Mouse (Mus musculus) megakaryocyte progenitor cell, adult 5-6 weeks (primary cell): ENCODE data around the gene Ap4e1. TPM values are rescaled to one million over a fixed set of nuclear protein-coding genes. Genes with fewer than 3 reads are reported as not detected.
A peak's percentile ranks its signal among the peaks of the same experiment; 100 is the strongest.
"Not testable (repeated sequence)": the region's sequence is repeated elsewhere in the genome, so short reads cannot be mapped to it uniquely, and the experiment has no call there.

Experiments
- ATAC-seq: replicated peaks from 2 replicates; pipeline ENCODE4 v1.8.0; 2016; ENCODE audit warnings: mild to moderate bottlenecking, moderate TSS enrichment, inconsistent platforms; ENCODE audit not compliant: poor library complexity
- total RNA-seq, 2 experiments: library from RNA; stranded (forward) in 1 of 2; stranded (reverse) in 1 of 2; fragments of 157-497, 149-512 nt in 1 of 2; fragments of 200-1000 nt in 1 of 2; gene quantifications; 2 replicates each; pipeline versions ENCODE4 v1.2.3 to v1.2.4; 2015 to 2017

Gene Ap4e1
- total RNA-seq, 2 experiments from 2014 or later, result 10.6 to 17.1 TPM

DNA sequence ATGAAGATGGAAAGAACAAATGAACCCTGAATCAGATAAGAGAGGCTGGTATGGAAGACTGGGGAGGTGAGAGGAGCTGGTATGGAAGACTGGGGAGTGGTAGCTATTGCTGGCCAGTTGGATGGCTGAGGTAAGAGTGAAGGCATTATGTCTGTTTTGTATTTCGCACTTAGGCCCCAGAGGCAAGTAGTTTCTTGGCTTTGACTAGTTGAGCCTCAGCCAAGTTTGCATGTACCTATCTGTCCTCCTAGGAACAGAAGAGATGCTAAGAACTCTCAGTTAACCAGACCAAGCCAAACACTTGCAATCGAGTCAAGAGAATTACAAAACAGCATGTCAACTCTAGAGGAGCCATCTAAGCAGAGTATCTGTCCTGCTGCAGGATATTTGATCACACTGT, 65.6 kb downstream of the Ap4e1 start:
- ATAC-seq, result no peak

DNA sequence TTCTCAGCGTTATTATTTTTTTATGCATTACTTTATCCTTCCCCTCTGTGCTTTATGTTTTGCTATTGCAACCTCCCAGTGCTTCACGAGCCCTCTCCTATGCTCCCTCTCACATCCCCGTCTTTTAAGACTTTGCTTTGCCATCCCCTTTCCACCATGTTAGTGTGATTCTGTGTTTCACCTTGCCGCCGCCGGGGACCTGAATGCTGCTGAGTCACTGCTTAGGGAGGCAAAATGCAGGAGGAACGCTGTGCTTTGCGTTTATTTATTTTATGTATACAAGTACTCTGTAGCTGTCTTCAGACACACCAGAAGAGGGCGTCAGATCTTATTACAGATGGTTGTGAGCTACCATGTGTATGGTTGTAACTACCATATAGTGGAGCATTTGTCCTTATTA, 69.1 kb downstream of the Ap4e1 start:
- ATAC-seq, result no peak

- ATAC-seq, result not testable (repeated sequence)
Observed at GRCm38 (mm10) chr2:127079066-127079465, 70.5 kb downstream of the Ap4e1 start.

- peak; percentile 83 for ATAC-seq
Observed at GRCm38 (mm10) chr2:127079881-127080590, 71.5 kb downstream of the Ap4e1 start.

- peak; percentile 75 for ATAC-seq
Observed at GRCm38 (mm10) chr2:127080591-127081218, 72.2 kb downstream of the Ap4e1 start.

GRCm38 (mm10) chr2:127086235-127086634, 77.7 kb downstream of the Ap4e1 start:
- peak; percentile 48 for ATAC-seq

GRCm38 (mm10) chr2:127090151-127090550, 81.6 kb downstream of the Ap4e1 start:
- not testable (repeated sequence) for ATAC-seq

- ATAC-seq, result no peak
Observed at GRCm38 (mm10) chr2:127092000-127092399, 83.5 kb downstream of the Ap4e1 start.

GRCm38 (mm10) chr2:127108986-127109385, 100.5 kb downstream of the Ap4e1 start:
- no peak for ATAC-seq

Other genes with a start within 250 kb of the Ap4e1 start
- 0.24 and 0.54 TPM in 2 replicates for gene Usp50, start 225.2 kb upstream of the Ap4e1 start, total RNA-seq (2015)
- gene Usp50, start 225.2 kb upstream of the Ap4e1 start, total RNA-seq (2017), result 0.12 and 0.14 TPM in 2 replicates
- 85.5 and 90.1 TPM in 2 replicates for gene Trpm7, start 132.5 kb upstream of the Ap4e1 start, total RNA-seq (2015)
- 92.7 and 118 TPM in 2 replicates for gene Trpm7, start 132.5 kb upstream of the Ap4e1 start, total RNA-seq (2017)
- 42.2 and 42.6 TPM in 2 replicates for gene Sppl2a, start 75.5 kb upstream of the Ap4e1 start, total RNA-seq (2015)
- gene Sppl2a, start 75.5 kb upstream of the Ap4e1 start, total RNA-seq (2017), result 28.8 and 32.8 TPM in 2 replicates
- gene Blvra, start 61.9 kb downstream of the Ap4e1 start, total RNA-seq (2015), result 37.0 and 38.7 TPM in 2 replicates
- gene Blvra, start 61.9 kb downstream of the Ap4e1 start, total RNA-seq (2017), result 30.9 and 42.2 TPM in 2 replicates
- 49.5 and 53.5 TPM in 2 replicates for gene Ncaph, start 125.2 kb downstream of the Ap4e1 start, total RNA-seq (2015)
- 57.3 and 58.7 TPM in 2 replicates for gene Ncaph, start 125.2 kb downstream of the Ap4e1 start, total RNA-seq (2017)
- gene Itpripl1, start 134.7 kb downstream of the Ap4e1 start, total RNA-seq (2015), result 17.5 and 18.7 TPM in 2 replicates
- gene Itpripl1, start 134.7 kb downstream of the Ap4e1 start, total RNA-seq (2017), result 20.4 and 23.3 TPM in 2 replicates
- 1.9 and 3.6 TPM in 2 replicates for gene 1810024B03Rik, start 199.6 kb downstream of the Ap4e1 start, total RNA-seq (2015)
- gene 1810024B03Rik, start 199.6 kb downstream of the Ap4e1 start, total RNA-seq (2017), result 2.4 and 3.3 TPM in 2 replicates
- gene Snrnp200, start 199.7 kb downstream of the Ap4e1 start, total RNA-seq (2015), result 57.5 and 62.1 TPM in 2 replicates
- 146 and 186 TPM in 2 replicates for gene Snrnp200, start 199.7 kb downstream of the Ap4e1 start, total RNA-seq (2017)
- 29.8 and 36.6 TPM in 2 replicates for gene Ciao1, start 239.1 kb downstream of the Ap4e1 start, total RNA-seq (2015)
- 21.8 and 30.3 TPM in 2 replicates for gene Ciao1, start 239.1 kb downstream of the Ap4e1 start, total RNA-seq (2017)
- gene Tmem127, start 239.2 kb downstream of the Ap4e1 start, total RNA-seq (2015), result 8.8 and 14.8 TPM in 2 replicates
- gene Tmem127, start 239.2 kb downstream of the Ap4e1 start, total RNA-seq (2017), result 27.0 and 28.1 TPM in 2 replicates